In the genomic region with DNA sequence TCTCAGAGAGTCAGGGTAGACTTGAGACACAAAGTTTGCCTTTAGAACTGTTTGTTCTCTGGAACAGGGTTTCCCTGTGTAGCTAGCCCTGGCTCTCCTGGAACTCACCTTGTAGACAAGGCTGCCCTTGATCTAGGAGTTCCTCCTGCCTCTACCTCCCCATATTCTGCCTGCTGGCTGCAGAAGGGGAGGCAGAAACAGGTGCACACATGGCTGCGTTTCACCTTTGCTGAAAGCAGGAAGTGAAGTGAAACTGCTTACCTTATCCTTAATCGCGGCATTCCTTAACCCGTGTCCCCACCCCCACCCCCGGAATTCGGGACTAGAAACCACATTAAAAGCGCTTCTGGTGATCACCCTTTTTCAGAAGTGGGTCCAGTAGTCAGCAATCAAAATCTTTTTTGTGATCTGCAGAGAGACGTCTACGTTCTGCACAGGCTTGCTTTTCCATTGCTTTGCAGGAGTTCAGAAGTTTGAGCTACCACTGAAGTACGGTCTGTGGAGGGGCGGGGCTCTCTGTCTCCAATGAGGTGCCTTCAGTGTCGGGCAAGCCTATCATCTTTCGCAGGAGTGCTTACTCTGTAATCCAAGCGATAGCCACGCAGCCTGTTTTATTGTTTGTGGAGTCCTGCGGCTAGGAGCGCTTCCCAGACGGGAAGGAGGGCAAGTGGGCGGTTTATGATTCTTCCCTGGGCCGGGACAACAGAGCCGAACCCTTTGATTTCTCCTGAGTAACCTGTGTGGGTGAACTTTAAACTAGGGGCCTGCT, we compare ENCODE assay signal across 8 mouse cellular contexts.
DNase-seq lines count a peak whose midpoint lies in the region; ATAC-seq and TF ChIP-seq lines count a peak whose summit lies in the region.

No protein-coding gene starts in this region.

- TF ChIP-seq POLR2A in CH12.LX (IDR thresholded peaks at IDR 0.05; ENCODE audit: low read depth, low read length): no peak
- TF ChIP-seq POLR2A in thymus, adult 2 months (IDR thresholded peaks at IDR 0.05; ENCODE audit: control insufficient read depth, extremely low read depth, insufficient read depth, low read length, poor library complexity): 0 out of 2 replicates have a peak, but pooled peaks have one; percentile 33

- no peaks in the 10 kb centered on the region for H3K9me3 ChIP-seq in CH12.LX (replicated peaks; ENCODE audit: low read length)
- H3K9me3 ChIP-seq in forebrain, embryonic 10.5 days: no peaks in the 10 kb centered on the region
- no peaks in the 10 kb centered on the region for H3K9me3 ChIP-seq in heart, embryonic 14.5 days (ENCODE audit: control insufficient read depth, low read length)
- no peaks in the 10 kb centered on the region for H3K9me3 ChIP-seq in kidney, embryonic 16.5 days (ENCODE audit: low read length)
- H3K9me3 ChIP-seq in liver, embryonic 12.5 days (replicated peaks): no peaks in the 10 kb centered on the region

- H3K4me3 ChIP-seq in CH12.LX (replicated peaks in 1 of 3; ENCODE audit: low read depth in 2 of 3, low read length in 2 of 3, poor library complexity in 1 of 3): peak overlapping the region in 2 of 3 experiments; percentile 20 to 23
- peak overlapping the region; percentile 58 for H3K4me3 ChIP-seq in brown adipose tissue, adult 24 weeks (ENCODE audit: insufficient read depth, low read depth, low read length)
- H3K4me3 ChIP-seq in forebrain, embryonic 10.5 days: peak overlapping the region; percentile 65
- H3K4me3 ChIP-seq in heart, embryonic 14.5 days (ENCODE audit: control insufficient read depth in 1 of 2, insufficient read depth in 1 of 2, low read depth in 1 of 2, low read length in 2 of 2): peak overlapping the region; percentile 55 to 63
- H3K4me3 ChIP-seq in kidney, embryonic 16.5 days (ENCODE audit: low read length): peak overlapping the region; percentile 61
- H3K4me3 ChIP-seq in liver, embryonic 12.5 days: peak overlapping the region; percentile 49
- H3K4me3 ChIP-seq in thymus, adult 2 months (ENCODE audit: control insufficient read depth, insufficient read depth, low read length): peak overlapping the region; percentile 51

- no peak overlapping the region for H3K27ac ChIP-seq in CH12.LX (ENCODE audit: insufficient read depth, low read depth)
- H3K27ac ChIP-seq in brown adipose tissue, adult 24 weeks (replicated peaks; ENCODE audit: low read depth, low read length): no peak overlapping the region
- peak overlapping the region; percentile 92 for H3K27ac ChIP-seq in forebrain, embryonic 10.5 days
- peak overlapping the region; percentile 61 to 82 for H3K27ac ChIP-seq in heart, embryonic 14.5 days (replicated peaks in 1 of 2; ENCODE audit: control insufficient read depth in 1 of 2, insufficient read depth in 1 of 2, low read depth in 2 of 2, low read length in 2 of 2)
- peak overlapping the region; percentile 85 for H3K27ac ChIP-seq in kidney, embryonic 16.5 days (ENCODE audit: low read length)
- no peak overlapping the region for H3K27ac ChIP-seq in liver, embryonic 12.5 days
- H3K27ac ChIP-seq in thymus, adult 2 months (ENCODE audit: control insufficient read depth, insufficient read depth, low read length): no peak overlapping the region

- H3K9ac ChIP-seq in CH12.LX (ENCODE audit: insufficient read depth, low read depth): no peak overlapping the region
- peak overlapping the region; percentile 77 for H3K9ac ChIP-seq in heart, embryonic 14.5 days (ENCODE audit: low read length)
- H3K9ac ChIP-seq in kidney, embryonic 16.5 days (replicated peaks; ENCODE audit: low read length): peak overlapping the region; percentile 76
- peak overlapping the region; percentile 63 for H3K9ac ChIP-seq in liver, embryonic 12.5 days

- no peak for DNase-seq in CH12.LX (ENCODE audit: extremely low read depth)
- peak; percentile 85 for DNase-seq in forebrain, embryonic 10.5 days (ENCODE audit: extremely low spot score, low spot score)
- peak; percentile 80 for DNase-seq in neural tube, embryonic 10.5 days (ENCODE audit: extremely low spot score, low spot score)
- DNase-seq in thymus, adult 2 months: peak; percentile 80

- WGBS in forebrain, embryonic 10.5 days: under 1% methylated on average over 21 of the region's 21 CpGs
- under 1% methylated on average over 21 of the region's 21 CpGs for WGBS in heart, embryonic 14.5 days
- whole genome bisulfite sequencing in kidney, embryonic 16.5 days: 0% methylated on average over 21 of the region's 21 CpGs
- under 1% methylated on average over 21 of the region's 21 CpGs for WGBS in liver, embryonic 12.5 days (ENCODE audit: insufficient replicate concordance)
- under 1% methylated on average over 21 of the region's 21 CpGs for WGBS in thymus, adult 2 months

- TF ChIP-seq CTCF in CH12.LX (conservative IDR thresholded peaks at IDR 0.05 in 1 of 2, IDR thresholded peaks at IDR 0.05 in 1 of 2; ENCODE audit: low read depth in 2 of 2, low read length in 2 of 2): no peak
- TF ChIP-seq CTCF in thymus, adult 2 months (IDR thresholded peaks at IDR 0.05; ENCODE audit: borderline replicate concordance, control insufficient read depth, extremely low read depth, insufficient read depth, low read length, poor library complexity): no peak

- H3K79me2 ChIP-seq in CH12.LX (replicated peaks; ENCODE audit: control insufficient read depth, extremely low read depth, insufficient read depth, poor library complexity, severe bottlenecking): no peaks in the 10 kb centered on the region

- TF ChIP-seq RAD21 in CH12.LX (IDR thresholded peaks at IDR 0.05; ENCODE audit: low read depth, low read length): no peak

- no peaks in the 10 kb centered on the region for H3K27me3 ChIP-seq in CH12.LX (replicated peaks)
- H3K27me3 ChIP-seq in forebrain, embryonic 10.5 days (ENCODE audit: poor library complexity, severe bottlenecking): peaks cover 12% of the 10 kb centered on the region
- H3K27me3 ChIP-seq in heart, embryonic 14.5 days (ENCODE audit: control insufficient read depth, insufficient read depth, low read length): no peaks in the 10 kb centered on the region
- H3K27me3 ChIP-seq in kidney, embryonic 16.5 days (ENCODE audit: insufficient read depth, low read length): no peaks in the 10 kb centered on the region
- no peaks in the 10 kb centered on the region for H3K27me3 ChIP-seq in liver, embryonic 12.5 days (replicated peaks)
- H3K27me3 ChIP-seq in thymus, adult 2 months (ENCODE audit: control insufficient read depth, insufficient read depth, low read length): no peaks in the 10 kb centered on the region

- dilution Hi-C loops in CH12.LX (cut with MboI; ENCODE audit: extremely low pct_ligation_motif_present, extremely low pct_unique_long_range_greater_than_20kb, low sequenced_read_pairs): no loop called here

- no peak for TF ChIP-seq EP300 in CH12.LX (IDR thresholded peaks at IDR 0.05; ENCODE audit: low read length)

- peaks cover 0 to 2% of the 10 kb centered on the region in 2 experiments; a peak in 1 of 4 replicates for H3K4me1 ChIP-seq in CH12.LX (ENCODE audit: control insufficient read depth in 1 of 2, insufficient read depth in 2 of 2)
- no peaks in the 10 kb centered on the region for H3K4me1 ChIP-seq in brown adipose tissue, adult 24 weeks (ENCODE audit: control insufficient read depth, insufficient read depth, insufficient read length, low read length)
- peaks cover 70% of the 10 kb centered on the region for H3K4me1 ChIP-seq in forebrain, embryonic 10.5 days
- peaks cover 8 to 31% of the 10 kb centered on the region in 2 experiments for H3K4me1 ChIP-seq in heart, embryonic 14.5 days (ENCODE audit: control insufficient read depth in 2 of 2, insufficient read depth in 2 of 2, low read length in 2 of 2)
- H3K4me1 ChIP-seq in kidney, embryonic 16.5 days (ENCODE audit: insufficient read depth, low read length): peaks cover 44% of the 10 kb centered on the region
- peaks cover 16% of the 10 kb centered on the region for H3K4me1 ChIP-seq in liver, embryonic 12.5 days
- peaks cover 10% of the 10 kb centered on the region for H3K4me1 ChIP-seq in thymus, adult 2 months (replicated peaks; ENCODE audit: control insufficient read depth, insufficient read depth, low read length)

- in situ Hi-C loops in CH12.LX (cut with MboI; ENCODE audit: low pct_ligation_motif_present, low pct_unique_long_range_greater_than_20kb, low sequenced_read_pairs): no loop called here

- no peaks in the 10 kb centered on the region for H3K36me3 ChIP-seq in CH12.LX (replicated peaks in 1 of 2; ENCODE audit: control insufficient read depth in 1 of 2, insufficient read depth in 1 of 2, low read length in 1 of 2)
- H3K36me3 ChIP-seq in forebrain, embryonic 10.5 days (replicated peaks): no peaks in the 10 kb centered on the region
- no peaks in the 10 kb centered on the region for H3K36me3 ChIP-seq in heart, embryonic 14.5 days (ENCODE audit: control insufficient read depth, insufficient read depth, low read length)
- H3K36me3 ChIP-seq in kidney, embryonic 16.5 days (ENCODE audit: insufficient read depth, low read length): no peaks in the 10 kb centered on the region
- H3K36me3 ChIP-seq in liver, embryonic 12.5 days: no peaks in the 10 kb centered on the region
- no peaks in the 10 kb centered on the region for H3K36me3 ChIP-seq in thymus, adult 2 months (ENCODE audit: control insufficient read depth, insufficient read depth, low read length)

- peak; percentile 92 for ATAC-seq in heart, embryonic 14.5 days (ENCODE audit: insufficient number of reproducible peaks, insufficient read depth, low FRiP score, low read depth)
- peak; percentile 96 for ATAC-seq in kidney, embryonic 16.5 days (ENCODE audit: low FRiP score, low TSS enrichment)
- peak; percentile 92 for ATAC-seq in liver, embryonic 12.5 days

- H3K4me2 ChIP-seq in CH12.LX (ENCODE audit: insufficient read depth, low read depth, poor library complexity, severe bottlenecking): peak overlapping the region; percentile 83
- H3K4me2 ChIP-seq in heart, embryonic 14.5 days (ENCODE audit: low read length): peak overlapping the region; percentile 85
- peak overlapping the region; percentile 92 for H3K4me2 ChIP-seq in kidney, embryonic 16.5 days (replicated peaks; ENCODE audit: low read depth, low read length)
- peak overlapping the region; percentile 70 for H3K4me2 ChIP-seq in liver, embryonic 12.5 days

TF ChIP-seq in CH12.LX, 34 proteins besides CTCF, POLR2A, EP300 and RAD21:
- TF ChIP-seq ETS1 (conservative IDR thresholded peaks at IDR 0.05; ENCODE audit: low read depth, low read length) (no peak), USF1 (IDR thresholded peaks at IDR 0.05; ENCODE audit: low read depth, low read length) (no peak), CHD1 (IDR thresholded peaks at IDR 0.05; ENCODE audit: low read depth, low read length) (no peak), MEF2A (IDR thresholded peaks at IDR 0.05; ENCODE audit: borderline replicate concordance, low read depth, low read length) (no peak), SIN3A (IDR thresholded peaks at IDR 0.05; ENCODE audit: low read length) (no peak), MAFK (IDR thresholded peaks at IDR 0.05; ENCODE audit: insufficient replicate concordance, low read length) (no peak), POLR2AphosphoS2 (IDR thresholded peaks at IDR 0.05; ENCODE audit: low read depth, low read length) (no peak), E2F4 (IDR thresholded peaks at IDR 0.05; ENCODE audit: insufficient replicate concordance, low read depth, low read length) (no peak)

Comparison
In these comparisons a context has a peak if more than half of its experiments do, and no peak if none do; other contexts are left out.
1. H3K27ac ChIP-seq: peak in forebrain, embryonic 10.5 days (single experiment), heart, embryonic 14.5 days (2 of 2) and kidney, embryonic 16.5 days (single experiment); none in CH12.LX (single experiment), brown adipose tissue, adult 24 weeks (single experiment), liver, embryonic 12.5 days (single experiment) and thymus, adult 2 months (single experiment).
2. Peak in every context shown above with its lines, with median percentiles within 50 percentile points of each other: H3K4me2 ChIP-seq, H3K4me3 ChIP-seq and ATAC-seq.